8 mouse cellular contexts compared by ENCODE assay signal in the genomic region with DNA sequence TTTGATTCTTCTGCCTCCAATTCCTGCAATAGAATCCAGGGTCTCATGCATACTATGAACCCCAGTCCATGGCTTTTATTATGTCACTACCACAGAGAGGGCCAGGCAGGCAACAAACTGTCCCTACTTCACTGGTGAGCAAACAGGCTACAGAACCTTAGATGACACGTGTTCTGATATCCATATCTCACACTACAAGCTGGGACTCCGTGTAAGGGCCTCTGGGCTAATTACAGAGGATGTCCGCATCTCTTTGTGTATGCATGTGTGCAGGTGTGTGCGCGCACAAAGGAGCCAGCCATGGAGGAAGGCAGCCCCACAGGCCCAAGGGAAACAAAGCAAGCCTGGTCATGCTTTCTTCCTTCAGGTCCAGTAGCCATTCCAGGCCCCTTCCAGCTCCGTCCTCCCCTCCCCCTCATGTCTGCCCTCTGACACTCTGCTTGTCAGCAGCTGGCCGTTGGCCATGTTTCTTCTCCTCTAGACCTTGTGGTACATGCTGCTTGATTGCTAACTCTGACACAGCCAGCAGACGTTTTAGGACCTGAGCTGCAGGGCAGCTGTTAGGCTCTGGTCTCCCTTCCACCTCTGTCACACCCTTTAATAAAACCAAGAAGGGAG. TPM values are rescaled to one million over a fixed set of nuclear protein-coding genes. Genes with fewer than 3 reads are reported as not detected.
A peak's percentile ranks its signal among the peaks of the same experiment; 100 is the strongest.
DNase-seq lines count a peak whose midpoint lies in the region; ATAC-seq and TF ChIP-seq lines count a peak whose summit lies in the region.

No protein-coding gene starts in this region.

- intact Hi-C loops in heart, adult 2 months (cut with DNase I) = loop anchor here (10.0 kb wide), 1 partner anchor 594 kb away; no protein-coding TSS in a partner anchor

- peaks cover 26% of the 10 kb centered on the region for H3K4me1 ChIP-seq in neural tube, embryonic 13.5 days (replicated peaks)
- H3K4me1 ChIP-seq in heart, adult 2 months (ENCODE audit: control insufficient read depth, insufficient read depth, low read length) = peaks cover 3% of the 10 kb centered on the region
- peaks cover 13% of the 10 kb centered on the region; the same call in 1 of the 2 replicates for H3K4me1 ChIP-seq in midbrain, embryonic 15.5 days

- no peak for TF ChIP-seq CTCF in heart, adult 2 months (IDR thresholded peaks at IDR 0.05)

- no peak for TF ChIP-seq POLR2A in heart, adult 2 months (IDR thresholded peaks at IDR 0.05; ENCODE audit: insufficient read depth, low read depth, low read length)

- H3K27me3 ChIP-seq in neural tube, embryonic 13.5 days = no peaks in the 10 kb centered on the region
- H3K27me3 ChIP-seq in heart, adult 2 months (ENCODE audit: control insufficient read depth, insufficient read depth, low read length) = no peaks in the 10 kb centered on the region
- H3K27me3 ChIP-seq in midbrain, embryonic 15.5 days (replicated peaks) = no peaks in the 10 kb centered on the region

- 0 out of 2 replicates have a peak overlapping the region, but pooled peaks have one; percentile 54 for H3K27ac ChIP-seq in neural tube, embryonic 13.5 days (replicated peaks)
- H3K27ac ChIP-seq in heart, adult 2 months = no peak overlapping the region
- H3K27ac ChIP-seq in midbrain, embryonic 15.5 days = no peak overlapping the region

- H3K79me2 ChIP-seq in heart, adult 2 months (replicated peaks; ENCODE audit: control insufficient read depth, insufficient read depth, low read length) = no peaks in the 10 kb centered on the region

- H3K9ac ChIP-seq in neural tube, embryonic 13.5 days = peak overlapping the region; percentile 38; the same call in 1 of the 2 replicates
- no peak overlapping the region for H3K9ac ChIP-seq in heart, adult 2 months (ENCODE audit: low read depth, low read length)
- no peak overlapping the region for H3K9ac ChIP-seq in midbrain, embryonic 15.5 days

- no peaks in the 10 kb centered on the region for H3K9me3 ChIP-seq in neural tube, embryonic 13.5 days
- no peaks in the 10 kb centered on the region for H3K9me3 ChIP-seq in midbrain, embryonic 15.5 days

- H3K4me2 ChIP-seq in neural tube, embryonic 13.5 days = no peak overlapping the region
- no peak overlapping the region for H3K4me2 ChIP-seq in midbrain, embryonic 15.5 days

- no peak for DNase-seq in neural tube, embryonic 10.5 days (ENCODE audit: extremely low spot score, low spot score)
- no peak for DNase-seq in heart, adult 2 months
- peak; percentile 76 to 78 for DNase-seq in kidney, adult 8-10 months
- DNase-seq in thymus, adult 18-20 months = no peak
- no peak for DNase-seq in gastrocnemius, postnatal 25 days
- no peak for DNase-seq in urinary bladder, adult 18-20 months (ENCODE audit: low spot score in 2 of 2)

- WGBS in neural tube, embryonic 13.5 days = 40% methylated on average over 8 of the region's 8 CpGs
- 29% methylated on average over 8 of the region's 8 CpGs for WGBS in heart, adult 2 months
- 44% methylated on average over 8 of the region's 8 CpGs for WGBS in midbrain, embryonic 15.5 days

- no peak overlapping the region for H3K4me3 ChIP-seq in neural tube, embryonic 13.5 days
- H3K4me3 ChIP-seq in heart, adult 2 months = no peak overlapping the region
- H3K4me3 ChIP-seq in midbrain, embryonic 15.5 days = no peak overlapping the region

- 0 out of 2 replicates have a peak, but pooled peaks have one; percentile 11 for TF ChIP-seq EP300 in heart, adult 2 months (IDR thresholded peaks at IDR 0.05; ENCODE audit: insufficient read depth, low read depth, low read length)

- H3K36me3 ChIP-seq in neural tube, embryonic 13.5 days = no peaks in the 10 kb centered on the region
- H3K36me3 ChIP-seq in heart, adult 2 months (ENCODE audit: control insufficient read depth, insufficient read depth, low read length) = no peaks in the 10 kb centered on the region
- H3K36me3 ChIP-seq in midbrain, embryonic 15.5 days (replicated peaks) = no peaks in the 10 kb centered on the region

- peak; percentile 38; the same call in 1 of the 2 replicates for ATAC-seq in neural tube, embryonic 13.5 days (ENCODE audit: low read depth)
- peak; percentile 48; the same call in 1 of the 2 replicates for ATAC-seq in midbrain, embryonic 15.5 days (replicated peaks)

RNA-seq across cellular contexts. Expression of gene Bfsp2, which starts 0.5 kb away (rescaled TPM):
- polyA plus RNA-seq in neural tube, embryonic 13.5 days (2015; fragmentation: Nextera tagmentation; extraction: Ambion mirVana) = 1.2 and 1.5 TPM in 2 replicates
- under 1 TPM; 0.52 to 0.99 TPM for total RNA-seq in heart, adult 2 months (2021)
- 0.31 TPM in 1 of 2 replicates, not detected in the other for polyA plus RNA-seq in heart, adult 2 months (2012; rRNA removed)
- polyA plus RNA-seq in midbrain, embryonic 15.5 days (2015; fragmentation: Nextera tagmentation; extraction: Ambion mirVana) = 1.9 and 2.3 TPM in 2 replicates
- total RNA-seq in gastrocnemius, postnatal 25 days (2021) = under 1 TPM; 0.48 to 0.49 TPM

Comparison
In these comparisons a context has a peak if more than half of its experiments do, and no peak if none do; other contexts are left out.
1. DNase-seq: peak in kidney, adult 8-10 months (2 of 2); none in neural tube, embryonic 10.5 days (single experiment), heart, adult 2 months (0 of 2), thymus, adult 18-20 months (0 of 2), gastrocnemius, postnatal 25 days (single experiment) and urinary bladder, adult 18-20 months (0 of 2).